Mouse (Mus musculus) heart, adult 2 months (tissue): ENCODE data around the gene Lypd6b.

ENCODE experiments used
- CTCF ChIP-seq: fragments of 200-600 bp; IDR thresholded peaks from 2 replicates; pipeline ENCODE4 v1.8.1; 2022; ENCODE audit warnings: antibody characterized with exemption, mild to moderate bottlenecking, moderate library complexity
- EP300 ChIP-seq: fragments of 200-500 bp; IDR thresholded peaks from 2 replicates; pipeline ENCODE4 v1.6.1; 2011; ENCODE audit warnings: low read depth, low read length, control low read depth; ENCODE audit not compliant: insufficient read depth
- POLR2A ChIP-seq: fragments of 200-500 bp; IDR thresholded peaks from 2 replicates; pipeline ENCODE4 v1.6.1; 2011; ENCODE audit warnings: mild to moderate bottlenecking, low read depth, low read length, control low read depth; ENCODE audit not compliant: insufficient read depth

DNA sequence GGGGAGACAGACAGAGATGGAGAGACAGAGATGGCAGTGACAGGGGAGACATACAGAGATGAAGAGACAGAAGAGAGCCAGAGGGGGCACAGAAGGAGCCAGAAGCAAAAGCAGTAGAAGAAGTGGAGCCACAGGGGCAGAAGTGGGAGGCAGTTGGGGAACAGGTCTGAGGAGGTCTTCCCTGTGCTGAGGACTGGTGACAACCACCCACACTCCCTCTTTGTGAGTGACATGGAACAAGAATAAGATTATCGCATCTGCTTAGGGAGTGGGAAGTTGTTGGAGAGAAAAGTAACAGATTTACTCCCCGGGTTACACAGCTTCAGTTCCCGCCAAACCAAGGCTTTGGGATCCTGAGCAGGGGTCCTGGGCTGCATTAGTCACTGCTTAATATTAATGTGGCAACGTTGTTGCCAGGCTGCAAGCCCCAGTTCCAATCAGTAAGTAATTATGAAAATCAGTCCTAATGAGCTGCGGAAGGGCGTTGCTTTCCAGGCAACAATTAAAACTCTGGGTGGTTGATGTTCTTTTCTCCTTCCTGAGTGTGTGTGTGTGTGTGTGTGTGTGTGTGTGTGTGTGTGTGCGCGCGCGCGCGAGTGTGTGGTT is 50.1 kb downstream of the Lypd6b start:
- TF ChIP-seq CTCF (no peak), EP300 (no peak), POLR2A (no peak)
